Mouse (Mus musculus) liver, adult 2 months (tissue): ENCODE data around the gene Anxa3.

Experiments
- CTCF ChIP-seq: fragments of 200-500 bp; IDR thresholded peaks from 2 replicates; pipeline ENCODE4 v1.5.1; 2011; ENCODE audit warnings: low read depth, low read length, control low read depth
- POLR2A ChIP-seq: fragments of 200-500 bp; IDR thresholded peaks from 2 replicates; pipeline ENCODE4 v1.6.1; 2011; ENCODE audit warnings: low read length, control low read depth; ENCODE audit not compliant: insufficient read depth; ENCODE audit errors: extremely low read depth

- TF ChIP-seq CTCF (no peak), POLR2A (no peak)
Observed at GRCm38 (mm10) chr5:96824769-96825327, 31.7 kb downstream of the Anxa3 start.
